Mouse (Mus musculus) gonadal fat pad, adult 2 months (tissue): ENCODE measurements around the gene Hspa12a. TPM values are rescaled to one million over a fixed set of nuclear protein-coding genes. Genes with fewer than 3 reads are reported as not detected.
"Not testable (repeated sequence)": the region's sequence is repeated elsewhere in the genome, so short reads cannot be mapped to it uniquely, and the experiment has no call there.

Experiments used
- DNase-seq: peaks from one replicate; pipeline ENCODE4 v3.0.0-alpha.2; 2012; ENCODE audit warnings: low read depth
- polyA plus RNA-seq: library from polyadenylated mRNA; depleted of rRNA; stranded (reverse); fragments of >200 nt; gene quantifications from 2 replicates; pipeline ENCODE4 v1.2.3, GENCODE M21; 2012

The Hspa12a gene
- polyA plus RNA-seq, 1 experiment, result 45.6 TPM

DNA sequence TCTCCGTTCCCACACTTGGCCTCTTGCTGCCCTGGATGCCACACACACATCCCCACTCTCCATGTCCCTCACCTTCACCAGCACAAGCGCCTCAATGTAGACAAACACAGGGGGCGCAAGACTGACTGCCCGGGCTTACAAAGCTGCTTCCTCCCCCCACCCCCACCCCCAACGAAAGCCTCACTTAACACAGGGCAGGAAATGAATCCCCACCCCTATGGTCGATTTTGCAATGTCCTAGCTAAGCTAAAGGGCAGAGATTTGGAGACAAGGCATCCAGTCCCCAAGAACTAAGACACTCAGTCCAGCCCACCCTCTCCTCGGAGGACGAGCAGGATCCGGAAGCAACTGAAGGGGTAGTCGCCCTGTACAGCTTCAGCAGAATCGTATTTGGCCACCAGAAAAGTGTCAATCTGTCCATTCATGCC lies 32.5 kb downstream of the Hspa12a start:
- no peak for DNase-seq

DNA sequence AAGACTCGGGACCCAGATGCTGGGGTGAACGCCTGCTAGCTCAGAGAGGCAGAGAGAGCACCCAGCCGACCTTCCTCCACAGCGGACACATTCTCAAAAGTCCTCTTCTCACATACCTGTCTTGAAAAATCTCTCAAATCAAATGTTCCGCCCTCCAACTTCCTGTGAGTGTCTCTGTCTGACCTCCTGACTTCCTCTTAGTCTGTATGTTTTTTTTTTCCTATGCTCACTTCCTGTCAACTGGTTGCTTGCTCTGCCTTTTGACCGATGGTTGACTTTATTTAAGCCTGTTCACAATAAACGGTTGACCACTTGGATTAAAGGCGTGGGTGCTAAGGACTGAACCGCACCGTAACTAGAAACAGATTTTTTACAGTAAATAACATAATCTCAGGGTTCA lies 35.4 kb downstream of the Hspa12a start:
- no peak for DNase-seq

DNA sequence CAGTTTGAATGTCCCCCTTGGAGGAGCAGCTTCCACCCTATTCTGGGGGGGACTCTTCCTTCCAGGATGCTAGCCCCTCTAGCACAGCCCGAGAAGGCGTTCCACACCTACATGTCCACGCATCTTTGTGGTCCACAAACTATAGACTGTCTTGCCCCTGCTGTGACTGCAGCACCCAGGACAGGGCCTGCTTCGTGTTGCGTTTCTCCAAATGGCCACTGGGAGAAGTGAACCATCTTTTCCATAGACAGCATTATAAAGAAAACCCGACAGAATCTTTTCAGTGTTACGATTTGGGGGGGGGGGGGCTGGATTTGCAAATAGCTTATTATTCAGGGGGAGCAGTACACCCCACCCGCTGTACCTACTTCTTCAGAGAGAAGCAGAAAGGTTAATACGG lies 36.8 kb downstream of the Hspa12a start:
- DNase-seq, result no peak

DNA sequence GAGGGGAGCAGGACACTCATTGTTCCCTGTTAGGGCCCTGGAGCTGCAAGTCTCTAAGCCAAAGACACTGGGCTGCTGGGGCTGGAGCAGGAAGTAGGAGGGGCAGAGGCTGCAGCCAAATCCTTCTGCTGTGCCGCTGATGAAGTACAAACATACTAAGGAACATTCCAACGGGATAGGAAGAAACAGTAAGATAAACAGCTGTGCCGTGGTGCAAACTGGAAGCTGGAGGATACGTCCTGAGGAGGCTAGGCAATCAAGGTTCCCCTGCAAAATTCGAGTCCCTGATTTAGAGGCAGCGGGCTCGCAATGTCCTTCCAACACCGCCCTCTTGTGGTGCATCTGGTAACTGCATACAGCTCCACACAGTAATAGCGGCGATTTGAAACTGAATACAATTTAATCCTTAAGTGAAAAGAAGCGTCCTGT lies 39.5 kb downstream of the Hspa12a start:
- DNase-seq, result no peak

DNA sequence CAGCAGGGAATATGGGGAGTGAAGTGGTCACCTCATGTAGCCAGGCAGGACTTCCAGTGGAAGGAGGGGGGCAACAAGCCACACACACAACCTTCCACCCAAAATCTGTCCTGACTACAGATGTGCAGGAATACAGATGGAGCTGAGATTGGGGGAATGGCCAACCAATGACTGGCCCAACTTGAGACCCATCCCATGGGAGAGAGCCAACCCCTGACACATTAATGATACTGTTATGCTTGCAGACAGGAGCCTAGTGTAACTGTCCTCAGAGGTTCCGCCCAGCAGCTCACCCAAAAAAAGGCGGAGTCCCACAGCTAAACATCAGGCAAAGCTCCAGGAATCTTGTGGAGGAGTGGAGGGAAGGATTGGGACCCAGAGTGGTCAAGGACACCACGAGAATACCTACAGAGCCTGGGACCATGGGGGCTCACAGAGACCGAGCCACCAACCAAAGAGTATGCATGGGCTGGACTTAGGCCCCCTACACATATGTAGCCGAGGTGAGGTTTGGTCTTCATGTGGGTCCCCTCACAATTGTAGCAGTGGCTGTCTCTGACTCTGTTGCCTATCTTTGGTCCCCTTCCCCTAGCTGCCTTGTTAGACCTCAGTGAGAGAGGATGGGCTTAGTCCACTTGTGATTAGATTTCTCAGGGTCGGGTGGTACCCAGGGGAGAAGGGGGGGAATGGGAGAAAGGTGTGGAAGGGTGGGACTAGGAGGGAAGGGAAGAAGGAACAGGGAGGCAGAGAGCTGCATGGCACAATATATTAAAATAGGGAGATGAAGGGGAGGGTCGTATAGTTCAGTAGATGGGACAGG lies 40.2 kb downstream of the Hspa12a start:
- no peak for DNase-seq

DNA sequence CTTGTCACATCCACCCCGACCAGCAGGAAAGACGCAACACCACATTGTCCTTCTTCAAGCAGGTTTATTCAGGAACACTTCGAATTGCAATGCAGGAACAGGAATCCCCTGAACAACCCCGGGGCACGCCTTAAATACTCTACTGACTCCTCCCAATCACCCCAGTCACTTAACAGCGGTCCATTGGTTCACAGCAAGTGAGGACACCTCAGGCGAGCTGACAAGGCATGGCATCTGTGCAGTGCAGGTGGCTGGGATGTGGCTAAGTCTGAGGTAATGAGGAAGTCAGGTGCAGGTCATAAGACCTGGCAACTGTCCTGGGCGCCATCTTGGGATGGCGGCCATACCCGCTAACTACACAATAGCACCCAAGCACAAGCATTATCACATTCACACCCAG lies 43.0 kb downstream of the Hspa12a start:
- not testable (repeated sequence) for DNase-seq

DNA sequence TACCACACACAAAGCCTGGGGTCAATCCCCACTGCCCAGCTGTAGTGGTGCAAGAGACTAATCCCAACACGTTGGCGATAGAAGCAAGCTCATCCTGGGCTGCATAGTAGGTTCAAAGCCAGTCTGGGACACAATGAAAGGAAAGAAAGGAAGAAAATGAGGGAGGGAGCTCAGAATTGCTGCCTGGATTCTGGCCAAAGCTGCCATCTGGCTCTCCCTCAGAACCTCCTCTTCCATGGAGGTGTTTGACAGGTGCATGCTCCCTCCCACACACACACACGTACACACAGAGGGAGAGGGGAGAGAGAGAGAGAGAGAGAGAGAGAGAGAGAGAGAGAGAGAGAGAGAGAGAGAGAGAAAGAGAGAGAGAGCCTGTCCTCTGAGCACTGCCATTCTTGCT lies 47.2 kb downstream of the Hspa12a start:
- DNase-seq, result no peak

DNA sequence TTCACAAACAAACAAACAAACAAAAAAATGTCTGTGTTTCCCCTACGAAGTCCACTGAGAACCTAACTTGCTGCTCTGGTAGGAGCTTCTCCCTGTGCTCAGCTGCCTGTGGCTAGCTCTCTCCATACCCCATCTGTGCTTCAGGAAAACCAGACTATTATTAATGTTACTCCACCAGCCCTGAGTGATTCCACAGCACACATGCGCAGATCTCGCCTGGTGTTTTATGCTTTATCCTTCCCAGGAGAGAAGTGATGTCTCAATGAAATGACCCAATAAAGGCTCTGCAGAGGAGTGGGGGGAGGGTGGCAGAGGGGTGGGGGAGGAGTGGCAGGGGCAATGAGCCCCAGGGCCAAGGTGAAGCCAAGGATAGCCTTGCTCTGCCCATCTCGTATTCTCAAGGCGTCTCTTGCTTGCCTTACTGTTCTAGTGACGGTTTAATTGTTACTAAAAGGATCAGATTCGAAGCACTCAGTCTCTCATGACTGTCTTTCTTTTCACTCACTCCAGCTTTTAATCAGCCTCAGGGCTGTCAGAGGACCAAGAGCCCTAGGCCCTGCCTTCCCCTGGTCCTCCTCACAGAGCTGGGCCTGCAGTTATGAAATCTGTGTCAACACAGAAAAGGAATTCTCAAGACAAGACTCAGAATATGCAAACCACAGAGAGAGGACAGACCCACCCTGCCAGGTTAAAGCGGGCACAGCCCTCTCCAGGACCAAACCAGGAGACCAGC lies 54.0 kb downstream of the Hspa12a start:
- no peak for DNase-seq

DNA sequence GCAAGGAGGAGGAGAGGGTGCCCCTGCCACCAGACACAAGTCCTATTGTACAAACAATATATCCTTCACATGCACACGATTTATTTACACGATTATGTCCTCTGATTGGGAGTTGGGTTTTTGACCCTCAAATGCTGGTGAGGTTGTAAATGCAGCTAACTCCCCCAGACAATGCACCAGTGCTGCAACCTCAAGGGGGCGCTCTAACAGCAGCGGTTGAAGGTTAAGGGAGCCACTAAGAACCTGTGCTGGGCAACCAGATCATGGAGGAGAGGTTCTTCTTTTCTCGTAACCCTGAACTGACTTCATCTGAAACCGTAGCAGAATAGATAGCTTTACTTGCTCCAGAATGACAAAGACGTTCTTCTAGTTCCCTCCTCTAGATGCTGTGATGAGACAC lies 57.0 kb downstream of the Hspa12a start:
- no peak for DNase-seq

DNA sequence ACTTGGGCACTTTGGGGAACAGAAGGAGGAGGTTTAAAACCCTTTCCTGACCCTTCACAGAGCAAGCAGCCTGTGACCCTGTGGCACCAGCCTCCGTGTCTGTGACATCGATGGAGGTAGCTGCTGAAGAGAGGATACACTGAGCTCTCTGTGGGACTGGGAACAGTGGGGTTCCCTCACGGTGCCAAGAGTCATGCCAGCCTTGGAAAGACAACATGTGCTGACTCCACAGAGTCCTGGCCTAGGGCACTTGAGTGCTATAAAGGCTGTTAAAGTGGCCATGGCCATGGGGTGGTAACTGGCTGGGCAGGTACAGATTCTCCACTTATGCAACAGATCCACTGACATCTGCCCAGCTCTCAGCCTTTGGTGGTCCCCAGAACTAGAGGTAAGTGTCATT lies 60.0 kb downstream of the Hspa12a start:
- no peak for DNase-seq

DNA sequence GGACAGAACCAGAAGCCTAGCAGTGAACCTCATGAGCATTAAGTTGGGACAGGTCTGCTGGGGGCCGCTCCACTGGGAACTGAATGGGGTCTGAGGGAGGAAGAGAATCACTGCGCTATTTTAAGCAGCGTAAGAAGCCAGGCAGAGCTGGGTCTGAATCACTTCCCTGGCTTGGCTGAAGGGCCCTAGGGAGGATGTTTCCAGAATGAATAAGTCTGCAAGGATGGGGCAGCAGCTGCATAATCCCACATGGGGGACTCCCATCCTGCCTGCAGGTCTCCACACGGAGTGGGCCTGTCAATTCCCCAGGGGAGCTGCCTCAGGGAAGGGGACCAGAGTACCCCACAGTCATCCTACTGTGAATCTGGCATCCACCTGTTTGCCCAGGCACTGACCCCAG lies 61.1 kb downstream of the Hspa12a start:
- no peak for DNase-seq

DNA sequence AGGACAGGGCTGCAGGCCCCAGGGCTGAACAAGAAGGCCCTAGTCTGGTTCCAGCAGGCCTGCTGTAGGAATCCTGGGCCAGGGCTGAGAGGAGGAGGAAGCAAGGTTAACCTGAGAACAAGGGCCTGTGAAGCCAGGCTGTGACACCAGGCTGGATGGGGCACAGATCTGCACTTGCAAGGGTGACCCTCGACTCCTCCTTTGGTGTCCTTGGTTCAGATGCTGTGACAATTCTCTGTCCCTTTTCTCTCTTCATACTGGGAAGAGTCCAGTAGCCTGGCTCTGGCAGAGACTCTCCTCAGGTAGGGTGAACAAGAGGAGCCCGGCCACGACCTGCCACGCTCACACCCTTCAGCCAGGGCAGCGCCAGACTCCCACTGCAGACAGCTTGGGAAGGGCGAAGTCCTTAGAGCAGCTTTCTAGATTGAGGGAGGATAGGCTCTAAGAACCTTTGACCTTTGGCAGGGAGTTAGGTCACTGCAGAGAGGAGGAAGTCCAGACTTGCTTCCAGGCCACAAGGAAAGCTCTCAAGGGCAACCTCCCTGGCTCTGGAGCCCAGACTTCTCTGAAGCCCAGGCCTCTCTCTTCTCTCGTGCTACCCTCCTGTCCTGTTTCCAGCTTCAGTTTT lies 64.0 kb downstream of the Hspa12a start:
- DNase-seq, result no peak

DNA sequence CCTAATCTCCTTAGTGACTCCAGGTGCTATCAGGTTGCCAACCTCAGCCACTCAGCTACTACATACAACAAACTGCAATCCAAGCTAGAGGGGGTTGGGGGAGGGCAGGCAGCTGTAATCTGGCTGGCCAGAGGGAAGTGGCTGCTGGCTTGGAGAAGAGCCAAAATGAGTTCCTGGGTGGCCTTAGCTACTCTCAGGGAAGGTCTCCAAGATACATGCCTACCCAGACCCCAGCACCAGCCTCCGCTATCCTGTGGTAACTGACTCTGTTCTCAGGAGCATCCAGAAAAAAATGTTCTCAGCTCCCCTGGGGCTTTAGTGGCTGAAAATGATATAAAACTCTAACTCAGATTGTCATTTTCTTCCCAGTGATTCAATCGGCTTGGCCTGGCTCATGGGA lies 64.9 kb downstream of the Hspa12a start:
- no peak for DNase-seq

DNA sequence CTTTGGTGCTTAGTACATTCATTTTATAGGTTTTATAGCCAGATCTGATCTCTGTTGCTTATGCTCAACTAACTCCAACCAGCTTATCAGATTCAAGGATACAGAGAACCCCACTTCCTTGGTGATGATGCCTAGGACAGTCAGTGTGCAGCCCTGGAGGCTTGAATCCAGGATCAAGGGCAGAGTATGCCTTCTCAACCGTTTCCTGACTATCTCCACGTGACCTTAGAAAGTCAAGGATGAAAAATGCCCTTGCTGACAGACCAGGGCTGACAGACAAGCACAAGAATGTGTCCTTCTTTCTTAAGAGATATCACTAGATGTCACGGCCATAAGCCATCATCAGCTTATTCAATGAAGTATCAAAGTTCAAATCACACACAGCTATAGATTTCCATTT lies 69.9 kb downstream of the Hspa12a start:
- DNase-seq, result no peak

DNA sequence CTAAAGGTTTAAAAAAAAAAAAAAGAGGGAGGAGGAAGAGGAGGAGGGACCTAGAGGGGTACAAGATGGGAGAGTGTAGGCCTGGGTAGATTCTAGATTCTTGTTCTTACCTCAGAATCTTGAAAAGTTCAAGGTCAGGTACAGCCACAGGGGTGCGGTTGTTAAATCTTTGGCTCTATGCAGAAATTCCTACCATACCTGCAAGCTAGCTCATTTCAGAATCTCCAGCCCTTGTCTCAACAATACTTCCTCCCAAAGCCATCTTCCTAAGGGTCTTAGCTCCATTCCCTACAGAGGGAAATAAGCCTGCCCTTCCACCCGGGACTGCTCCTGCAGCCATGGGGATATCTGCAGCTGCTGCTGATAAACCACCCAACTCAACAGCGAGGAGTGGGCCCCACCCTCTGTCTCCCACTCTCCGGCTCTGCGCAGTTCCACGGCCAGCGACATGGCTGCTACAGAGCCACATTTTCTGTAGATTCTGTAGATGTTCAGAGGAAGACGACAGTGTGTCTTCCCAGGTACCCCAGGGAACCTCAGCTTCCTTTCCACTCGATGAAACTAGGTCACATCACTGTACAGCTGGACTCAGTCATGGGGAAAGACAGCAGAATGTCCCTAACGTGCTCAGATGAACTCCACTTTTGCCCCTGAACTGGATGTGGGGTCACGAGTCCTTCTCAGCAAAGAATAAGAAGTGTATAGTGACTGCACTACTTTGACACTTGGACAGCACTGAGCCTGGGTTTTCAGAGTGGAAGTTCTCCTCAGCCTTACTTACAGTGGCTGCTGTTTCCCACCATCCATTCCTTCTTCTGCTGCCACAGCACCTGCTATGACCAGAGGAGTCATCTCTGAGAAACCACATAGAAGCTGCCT lies 70.8 kb downstream of the Hspa12a start:
- DNase-seq, result no peak

DNA sequence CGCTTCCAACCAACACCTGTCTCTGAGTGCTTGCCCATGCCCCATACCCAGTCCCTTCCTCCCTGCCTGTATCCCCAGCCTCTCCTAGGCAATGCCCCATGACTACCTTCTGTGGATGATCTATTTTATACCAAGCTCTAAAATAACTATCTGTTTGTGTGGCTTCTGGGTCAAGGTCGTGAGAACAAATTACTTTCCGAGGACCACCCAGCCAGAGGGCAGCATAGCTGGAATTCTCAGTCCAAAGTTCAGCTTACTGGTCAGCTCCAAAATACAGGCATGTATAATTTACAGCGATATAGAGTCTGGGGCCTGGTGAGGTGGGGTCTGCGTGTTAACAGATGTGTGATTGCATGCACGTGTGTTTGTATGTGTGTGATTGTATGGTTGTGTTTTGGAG lies 71.6 kb downstream of the Hspa12a start:
- DNase-seq, result no peak

DNA sequence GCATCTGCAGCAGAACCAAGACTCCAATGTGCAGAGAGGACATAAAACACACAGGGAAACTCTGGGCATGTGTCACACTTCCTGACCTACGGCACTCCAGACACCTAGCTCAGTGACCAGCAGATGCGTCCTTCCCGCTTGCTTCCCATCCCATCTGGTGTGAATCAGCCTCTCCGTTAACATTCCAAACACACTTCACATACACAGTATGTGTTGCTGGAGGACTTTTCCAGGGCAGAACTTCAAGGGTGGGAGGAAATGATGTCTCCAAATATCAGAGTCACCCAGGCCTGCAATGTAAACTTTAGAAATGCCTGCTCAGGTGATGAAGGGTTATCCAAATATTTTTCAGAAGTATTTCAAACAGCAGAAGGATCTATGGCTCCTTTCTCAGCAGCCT lies 76.8 kb downstream of the Hspa12a start:
- DNase-seq, result no peak

DNA sequence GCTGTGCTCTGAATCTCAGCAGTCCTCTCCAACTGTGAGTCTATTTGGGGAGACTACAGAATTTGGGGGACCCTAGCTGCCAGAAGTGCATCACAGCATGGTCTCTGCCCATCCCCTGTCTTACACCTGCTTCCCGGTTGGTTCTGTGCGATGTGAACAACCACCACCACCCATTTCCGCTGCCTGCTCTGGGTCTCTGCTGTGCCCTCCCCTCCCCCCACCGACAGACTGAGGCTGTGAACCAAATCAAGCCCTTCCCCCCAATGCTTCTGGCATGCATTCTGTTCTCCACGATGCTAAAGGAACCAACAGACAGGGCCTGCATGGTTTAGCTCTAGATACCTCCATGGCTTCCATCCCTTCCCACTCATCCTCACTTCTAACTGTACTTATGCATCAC lies 78.2 kb downstream of the Hspa12a start:
- no peak for DNase-seq

DNA sequence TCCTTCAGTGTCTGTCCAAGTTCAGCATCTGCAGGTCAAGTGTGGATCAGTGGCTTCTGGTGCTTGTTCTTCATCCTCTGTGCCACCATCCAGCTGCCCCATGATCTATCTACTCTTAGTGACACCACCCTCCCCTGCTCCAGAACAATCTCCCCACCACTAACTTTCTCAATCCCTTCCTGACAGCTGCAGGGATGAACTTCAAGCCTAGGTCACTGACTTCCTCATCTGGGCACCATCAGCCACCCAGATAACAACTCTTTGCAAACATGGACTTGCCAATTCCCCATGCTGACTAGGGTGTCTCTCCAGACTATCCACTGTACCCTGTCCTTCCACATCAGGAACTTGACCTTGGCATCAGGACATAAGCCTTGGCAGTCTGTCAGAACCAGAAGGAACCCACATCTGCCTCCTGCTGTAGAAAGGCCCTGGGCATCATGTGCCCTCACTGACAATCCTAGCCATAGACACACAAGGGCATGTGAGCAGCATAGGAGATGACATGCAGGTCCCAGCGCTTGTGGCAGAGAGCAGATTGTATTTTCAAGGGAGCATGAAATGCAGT lies 79.4 kb downstream of the Hspa12a start:
- no peak for DNase-seq

DNA sequence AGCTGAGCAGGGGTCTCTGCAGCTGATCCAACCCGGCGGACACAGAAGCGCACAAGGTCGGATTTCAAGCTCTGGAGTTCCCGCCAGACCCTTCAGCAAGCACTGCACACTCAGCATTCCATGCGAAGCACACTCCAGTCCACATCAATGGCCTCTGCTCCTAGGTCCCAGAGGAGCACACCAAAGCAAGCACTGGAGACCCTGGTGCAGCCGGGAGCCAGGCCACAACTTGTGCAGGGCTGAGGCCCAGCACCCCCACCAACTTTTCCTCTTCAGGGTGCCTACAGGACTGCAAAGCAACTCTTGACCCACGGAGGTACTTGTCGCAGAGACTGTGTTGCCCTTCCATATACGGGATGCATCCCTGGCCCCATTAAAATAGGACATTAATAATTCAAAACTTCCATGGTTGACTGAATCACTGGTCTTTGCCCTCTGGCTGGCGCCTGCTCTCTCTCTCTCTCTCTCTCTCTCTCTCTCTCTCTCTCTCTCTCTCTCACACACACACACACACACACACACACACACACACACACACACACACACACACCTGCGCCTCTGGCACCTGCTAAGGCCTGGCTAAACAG lies 82.2 kb downstream of the Hspa12a start:
- DNase-seq, result no peak
